Mouse (Mus musculus): ENCODE data around the gene Crtc3.

DNA sequence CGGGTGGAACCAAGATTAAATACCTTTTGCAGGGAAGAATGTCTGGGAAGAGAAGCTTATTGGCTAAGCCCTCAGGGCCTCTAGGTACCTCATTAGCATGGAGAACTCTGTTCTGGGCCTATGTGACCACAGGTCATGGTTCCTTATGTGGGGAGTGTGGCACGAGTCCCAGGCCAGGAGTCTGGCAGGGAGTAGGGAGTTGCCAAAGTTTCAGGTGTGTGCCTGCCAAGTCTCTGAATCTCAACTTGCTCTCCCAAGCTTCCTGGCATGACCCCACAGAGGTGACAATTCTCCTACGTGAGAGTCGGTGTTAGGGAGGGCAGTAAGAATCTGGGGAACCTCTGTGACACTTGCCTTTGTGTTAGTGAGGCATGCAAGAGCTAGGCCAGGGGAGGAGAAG is 131.5 kb downstream of the Crtc3 start:
- TF ChIP-seq POLR2A (IDR thresholded peaks at IDR 0.05; ENCODE audit: control insufficient read depth, extremely low read depth, insufficient read depth, low read length, poor library complexity) (no peak), CTCF (IDR thresholded peaks at IDR 0.05; ENCODE audit: borderline replicate concordance, control insufficient read depth, extremely low read depth, insufficient read depth, low read length, poor library complexity) (no peak)

Data from thymus, adult 2 months (tissue).